Mouse (Mus musculus): ENCODE results near the gene Hbq1a.

DNA sequence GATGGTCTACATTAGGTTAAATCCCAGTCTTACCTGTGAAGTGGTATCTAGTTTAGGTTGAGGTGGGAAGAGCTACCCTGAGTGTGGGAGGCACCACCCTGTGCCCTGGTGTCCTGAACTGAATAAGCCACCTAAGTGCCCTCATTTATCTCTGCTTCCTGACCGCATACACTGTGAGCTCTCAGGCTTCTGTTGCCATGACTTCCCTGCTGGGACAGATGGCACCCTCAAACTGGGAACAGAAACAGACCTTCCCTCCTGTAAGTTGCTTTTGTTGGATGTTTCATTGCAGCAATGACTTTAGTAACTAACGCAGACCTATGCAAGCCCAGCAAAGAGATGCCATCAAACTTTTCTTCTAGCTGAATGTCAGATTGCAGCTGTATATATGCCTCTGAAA is 33.4 kb downstream of the Hbq1a start:
- TF ChIP-seq MAFK (IDR thresholded peaks at IDR 0.05; ENCODE audit: borderline replicate concordance, low read depth, low read length): no peak
- TF ChIP-seq CTCF (IDR thresholded peaks at IDR 0.05 in 2 of 3, conservative IDR thresholded peaks at IDR 0.05 in 1 of 3; ENCODE audit: control insufficient read depth in 1 of 3, insufficient read depth in 1 of 3, low read depth in 2 of 3, low read length in 3 of 3, poor library complexity in 1 of 3, severe bottlenecking in 1 of 3): no peak
- no peak for TF ChIP-seq USF1 (IDR thresholded peaks at IDR 0.05; ENCODE audit: low read depth, low read length)
- no peak for TF ChIP-seq SMC3 (IDR thresholded peaks at IDR 0.05; ENCODE audit: low read depth, low read length)
- no peak for TF ChIP-seq MYC (IDR thresholded peaks at IDR 0.05; ENCODE audit: low read depth, low read length)
- no peak for TF ChIP-seq E2F4 (IDR thresholded peaks at IDR 0.05; ENCODE audit: borderline replicate concordance, low read depth, low read length)
- no peak for TF ChIP-seq NRF1 (IDR thresholded peaks at IDR 0.05; ENCODE audit: insufficient read depth, low read depth, low read length, poor library complexity, severe bottlenecking)
- no peak for TF ChIP-seq ELF1 (IDR thresholded peaks at IDR 0.05; ENCODE audit: low read depth, low read length)
- TF ChIP-seq POLR2A (IDR thresholded peaks at IDR 0.05; ENCODE audit: control insufficient read depth in 1 of 2, insufficient read depth in 1 of 2, low read depth in 1 of 2, low read length in 2 of 2, poor library complexity in 1 of 2): no peak

Measured in MEL (cell line).